Mouse (Mus musculus): ENCODE data around the gene Matn4.

GRCm38 (mm10) chr2:164426952-164427351 is 22.0 kb upstream of the Matn4 start:
- no peak for TF ChIP-seq CTCF (IDR thresholded peaks at IDR 0.05; ENCODE audit: low read depth)
- no peak for TF ChIP-seq EP300 (IDR thresholded peaks at IDR 0.05; ENCODE audit: low read depth)
